Mouse (Mus musculus) MEL (cell line): ENCODE results near the gene Ezh1. TPM values are rescaled to one million over a fixed set of nuclear protein-coding genes. Genes with fewer than 3 reads are reported as not detected.

Source experiments
- DNase-seq: peaks from one replicate; pipeline ENCODE4 v3.0.0; 2011; ENCODE audit warnings: low read depth, low spot score
- H3K27ac ChIP-seq: 2 replicates; pipeline ENCODE4 v1.5.1; 2012; ENCODE audit warnings: low read depth, mild to moderate bottlenecking, control low read depth, low read length, moderate library complexity; ENCODE audit not compliant: control insufficient read depth
- H3K27me3 ChIP-seq, 2 experiments: fragments of 150-350 bp in 1 of 2; sonication (generic) in 1 of 2; 2 replicates each; pipeline ENCODE4 v1.6.1; 2012; ENCODE audit warnings: low read length in 2 of 2, mild to moderate bottlenecking in 2 of 2, improper control_type of control experiment in 1 of 2, moderate library complexity in 1 of 2; ENCODE audit not compliant: insufficient read depth in 2 of 2, control insufficient read depth in 1 of 2
- H3K36me3 ChIP-seq, 2 experiments: 2 replicates each; pipeline ENCODE4 v1.6.1; 2012 to 2014; ENCODE audit warnings: low read length in 2 of 2, improper control_type of control experiment in 1 of 2, inconsistent platforms in 1 of 2, mild to moderate bottlenecking in 1 of 2; ENCODE audit not compliant: insufficient read depth in 2 of 2, control insufficient read depth in 1 of 2
- H3K4me1 ChIP-seq, 2 experiments: fragments of 150-350 bp in 1 of 2; sonication (generic) in 1 of 2; 2 replicates each; pipeline ENCODE4 v1.6.1; 2012; ENCODE audit warnings: low read length in 2 of 2, improper control_type of control experiment in 1 of 2, mild to moderate bottlenecking in 1 of 2; ENCODE audit not compliant: insufficient read depth in 2 of 2, control insufficient read depth in 1 of 2
- H3K4me3 ChIP-seq, 2 experiments: fragments of 150-350 bp in 1 of 2; sonication (generic) in 1 of 2; 2 replicates each; pipeline ENCODE4 v1.5.1; 2012; ENCODE audit warnings: low read depth in 2 of 2, low read length in 2 of 2, mild to moderate bottlenecking in 2 of 2, moderate library complexity in 2 of 2, control low read depth in 1 of 2, improper control_type of control experiment in 1 of 2; ENCODE audit not compliant: control insufficient read depth in 1 of 2, insufficient read depth in 1 of 2
- H3K79me2 ChIP-seq: 2 replicates; pipeline ENCODE4 v1.6.1; 2012; ENCODE audit warnings: mild to moderate bottlenecking, low read length, moderate library complexity; ENCODE audit not compliant: control insufficient read depth, poor library complexity, insufficient read depth
- H3K9ac ChIP-seq: 2 replicates; pipeline ENCODE4 v1.6.1; 2012; ENCODE audit warnings: low read depth, mild to moderate bottlenecking, control low read depth, low read length, moderate library complexity; ENCODE audit not compliant: control insufficient read depth, poor library complexity, severe bottlenecking
- H3K9me3 ChIP-seq: fragments of 150-350 bp; sonication (generic); replicated peaks from 2 replicates; pipeline ENCODE4 v1.6.1; 2012; ENCODE audit warnings: mild to moderate bottlenecking, low read length, improper control_type of control experiment, moderate library complexity; ENCODE audit not compliant: insufficient read depth
- CHD2 ChIP-seq: IDR thresholded peaks from 2 replicates; pipeline ENCODE4 v1.6.1; 2011; ENCODE audit warnings: low read length, improper control_type of control experiment
- E2F4 ChIP-seq: IDR thresholded peaks from 2 replicates; pipeline ENCODE4 v1.6.1; 2011; ENCODE audit warnings: low read depth, low read length, improper control_type of control experiment, borderline replicate concordance
- ELF1 ChIP-seq: IDR thresholded peaks from 2 replicates; pipeline ENCODE4 v1.6.1; 2014; ENCODE audit warnings: low read depth, mild to moderate bottlenecking, inconsistent platforms, low read length, improper control_type of control experiment, moderate library complexity
- GABPA ChIP-seq: IDR thresholded peaks from 2 replicates; pipeline ENCODE4 v1.6.1; 2012; ENCODE audit warnings: low read depth, mild to moderate bottlenecking, inconsistent platforms, low read length, improper control_type of control experiment, moderate library complexity
- JUND ChIP-seq: IDR thresholded peaks from 2 replicates; pipeline ENCODE4 v1.6.1; 2011; ENCODE audit warnings: low read depth, mild to moderate bottlenecking, improper control_type of control experiment, low read length
- MYB ChIP-seq: IDR thresholded peaks from 2 replicates; pipeline ENCODE4 v1.6.1; 2011; ENCODE audit warnings: mild to moderate bottlenecking, low read depth, low read length, improper control_type of control experiment
- MYC ChIP-seq: IDR thresholded peaks from 2 replicates; pipeline ENCODE4 v1.6.1; 2011; ENCODE audit warnings: low read depth, mild to moderate bottlenecking, low read length, improper control_type of control experiment, moderate library complexity
- POLR2A ChIP-seq, 2 experiments: IDR thresholded peaks; 2 replicates each; pipeline ENCODE4 v1.6.1; 2011 to 2012; ENCODE audit warnings: low read length in 2 of 2, mild to moderate bottlenecking in 2 of 2, control low read depth in 1 of 2, improper control_type of control experiment in 1 of 2, low read depth in 1 of 2, moderate library complexity in 1 of 2; ENCODE audit not compliant: control insufficient read depth in 1 of 2, insufficient read depth in 1 of 2, poor library complexity in 1 of 2
- POLR2AphosphoS2 ChIP-seq: IDR thresholded peaks from 2 replicates; pipeline ENCODE4 v1.6.1; 2011; ENCODE audit warnings: low read length, improper control_type of control experiment
- POLR2AphosphoS5 ChIP-seq: IDR thresholded peaks from 2 replicates; pipeline ENCODE4 v1.6.1; 2012; ENCODE audit warnings: low read depth, borderline replicate concordance, mild to moderate bottlenecking, inconsistent platforms, low read length, moderate library complexity, mixed read lengths
- polyA plus RNA-seq, 2 experiments: library from polyadenylated mRNA; stranded (reverse) in 1 of 2; unstranded in 1 of 2; fragments of >175 nt in 1 of 2; fragments of >200 nt in 1 of 2; gene quantifications; 2 replicates each; pipeline versions ENCODE4 v1.2.1 to v1.2.4; 2012; ENCODE audit warnings: low replicate concordance in 2 of 2, low read depth in 1 of 2; ENCODE audit not compliant: insufficient read length in 2 of 2, insufficient read depth in 1 of 2, missing spikeins in 1 of 2
- total RNA-seq: library from RNA; depleted of rRNA; stranded (reverse); fragments of 300-350 nt; gene quantifications from 2 replicates; pipeline ENCODE4 v1.2.3, GENCODE M21; 2012

The Ezh1 gene
- total and polyA plus RNA-seq, 3 experiments: 5.0 to 8.4 TPM; not detected in 1

DNA sequence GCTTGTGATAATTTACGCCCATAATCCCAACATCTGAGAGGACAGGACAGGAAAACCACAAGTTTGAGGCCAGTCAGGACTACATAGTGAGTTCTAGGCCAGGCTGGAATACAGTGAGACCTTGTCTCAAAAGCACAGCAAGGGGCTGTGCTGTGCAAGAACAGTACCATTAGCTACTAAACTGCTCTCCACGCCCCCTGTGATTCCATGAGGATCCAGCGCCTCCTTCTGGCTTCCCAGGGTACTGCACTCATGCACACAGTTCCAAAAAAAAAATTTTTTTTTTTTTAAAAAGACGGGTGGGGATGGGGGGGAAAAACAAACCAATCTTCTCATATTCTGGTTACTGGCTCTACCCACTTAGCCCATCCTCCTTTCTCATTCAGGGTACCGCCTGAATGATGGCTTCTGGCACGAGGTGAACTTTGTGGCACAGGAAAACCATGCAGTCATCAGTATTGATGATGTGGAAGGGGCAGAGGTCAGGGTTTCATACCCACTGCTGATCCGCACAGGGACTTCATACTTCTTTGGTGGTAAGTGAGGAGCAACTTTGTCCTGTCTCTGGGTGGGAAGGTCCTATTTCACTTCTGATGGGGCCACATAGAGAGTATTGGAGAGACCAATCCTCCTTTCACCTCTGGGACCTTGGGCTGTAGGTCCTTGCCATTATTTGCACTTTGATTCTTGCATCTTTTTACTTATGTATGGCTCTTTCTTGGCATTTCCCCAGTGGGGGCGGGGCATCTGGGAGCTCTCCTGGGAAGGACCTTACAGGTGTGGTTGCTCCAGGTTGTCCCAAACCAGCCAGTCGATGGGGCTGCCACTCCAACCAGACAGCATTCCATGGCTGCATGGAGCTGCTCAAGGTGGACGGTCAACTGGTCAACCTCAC is 45.2 kb downstream of the Ezh1 start (continued):
- TF ChIP-seq GABPA: no peak
- TF ChIP-seq MYB: no peak
- TF ChIP-seq POLR2AphosphoS2: no peak

DNA sequence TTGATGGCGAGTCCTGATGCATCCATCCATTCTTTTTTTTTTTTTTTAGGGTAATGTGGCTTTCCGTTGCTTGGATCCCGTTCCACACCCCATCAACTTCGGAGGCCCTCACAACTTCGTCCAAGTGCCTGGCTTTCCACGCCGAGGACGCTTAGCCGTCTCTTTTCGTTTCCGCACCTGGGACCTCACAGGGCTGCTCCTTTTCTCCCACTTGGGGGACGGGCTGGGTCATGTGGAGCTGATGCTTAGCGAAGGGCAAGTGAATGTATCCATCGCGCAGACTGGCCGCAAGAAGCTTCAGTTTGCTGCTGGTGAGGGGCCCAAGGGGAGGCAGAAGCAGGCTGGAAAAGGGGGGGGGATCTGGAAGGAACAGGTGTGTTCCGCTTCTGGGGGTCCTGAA is 46.0 kb downstream of the Ezh1 start:
- H3K36me3 ChIP-seq: no peaks in the 10 kb centered on the region
- no peak overlapping the region for H3K9ac ChIP-seq
- H3K79me2 ChIP-seq: no peaks in the 10 kb centered on the region
- H3K27me3 ChIP-seq: no peaks in the 10 kb centered on the region
- no peak for TF ChIP-seq E2F4
- TF ChIP-seq CHD2: no peak
- no peak for TF ChIP-seq JUND
- H3K4me1 ChIP-seq: no peaks in the 10 kb centered on the region
- DNase-seq: no peak
- no peak overlapping the region for H3K27ac ChIP-seq
- H3K9me3 ChIP-seq: no peaks in the 10 kb centered on the region
- H3K4me3 ChIP-seq: no peak overlapping the region

DNA sequence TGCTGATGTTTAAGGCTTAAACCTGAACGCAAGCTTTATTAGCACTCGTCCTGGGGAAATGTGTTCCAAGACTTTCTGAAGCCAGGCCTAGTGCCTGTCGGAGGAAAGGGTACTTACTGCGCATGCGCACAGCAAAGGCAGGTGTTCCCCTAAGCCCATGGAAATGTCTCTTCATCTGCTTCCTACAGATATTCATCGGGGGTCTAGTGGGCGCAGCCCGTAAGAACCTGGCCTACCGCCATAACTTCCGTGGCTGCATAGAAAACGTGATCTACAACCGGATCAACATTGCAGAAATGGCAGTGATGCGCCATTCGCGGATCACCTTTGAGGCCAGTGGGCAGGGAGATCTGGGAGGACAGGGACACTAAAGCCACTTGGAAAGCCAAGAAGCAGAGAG is 47.0 kb downstream of the Ezh1 start:
- no peak for TF ChIP-seq MYC
- no peak for TF ChIP-seq POLR2A (IDR thresholded peaks at IDR 0.05; ENCODE audit: control insufficient read depth in 1 of 2, insufficient read depth in 1 of 2, low read depth in 1 of 2, low read length in 2 of 2, poor library complexity in 1 of 2)
- no peak for TF ChIP-seq ELF1
- TF ChIP-seq POLR2AphosphoS5: no peak
- H3K79me2 ChIP-seq: no peaks in the 10 kb centered on the region
- DNase-seq: no peak
- no peak overlapping the region for H3K4me3 ChIP-seq
- H3K27ac ChIP-seq: no peak overlapping the region
- no peaks in the 10 kb centered on the region for H3K27me3 ChIP-seq
- no peaks in the 10 kb centered on the region for H3K4me1 ChIP-seq
- no peak overlapping the region for H3K9ac ChIP-seq
- H3K9me3 ChIP-seq: no peaks in the 10 kb centered on the region
- H3K36me3 ChIP-seq: no peaks in the 10 kb centered on the region
